Mouse (Mus musculus): ENCODE results near the gene Ankrd11. TPM values are rescaled to one million over a fixed set of nuclear protein-coding genes. Genes with fewer than 3 reads are reported as not detected.
"Not testable (repeated sequence)": the region's sequence is repeated elsewhere in the genome, so short reads cannot be mapped to it uniquely, and the experiment has no call there.

Ankrd11 gene
- polyA plus RNA-seq, 1 experiment from 2014 or later, result 47.4 TPM

DNA sequence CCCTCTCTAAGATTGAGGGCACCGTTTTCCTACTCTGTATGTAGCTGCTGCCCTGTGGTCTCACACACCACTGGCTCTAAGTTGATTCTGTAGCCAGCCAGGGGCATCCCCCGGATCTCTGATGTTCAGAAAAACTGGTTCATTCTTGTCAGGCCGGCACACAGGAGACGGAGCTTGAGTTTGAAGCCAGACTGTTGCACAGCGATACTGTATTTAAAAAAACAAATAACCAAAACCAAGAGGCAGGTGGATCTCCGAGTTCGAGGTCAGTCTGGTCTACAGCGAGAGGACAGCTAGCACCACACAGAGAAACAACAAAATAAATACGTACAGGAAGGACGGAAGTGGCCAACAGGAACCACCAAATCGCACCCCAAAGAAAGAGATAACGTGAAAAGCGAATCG is 22.7 kb upstream of the Ankrd11 start:
- H3K9ac ChIP-seq (ENCODE audit: low read length), result peak overlapping the region; percentile 94
- H3K4me1 ChIP-seq (replicated peaks; ENCODE audit: control insufficient read depth, insufficient read depth, low read length), result peaks cover 16% of the 10 kb centered on the region
- H3K9me3 ChIP-seq (ENCODE audit: control insufficient read depth, low read length), result no peaks in the 10 kb centered on the region
- H3K4me2 ChIP-seq (ENCODE audit: low read length), result peak overlapping the region; percentile 59
- ATAC-seq (replicated peaks; ENCODE audit: low FRiP score, low TSS enrichment, low read depth) (peak; percentile 28; the same call in 1 of the 2 replicates), DNase-seq (ENCODE audit: low spot score) (peak; percentile 76)
- no peaks in the 10 kb centered on the region for H3K27me3 ChIP-seq (replicated peaks; ENCODE audit: control insufficient read depth, insufficient read depth, low read length)
- WGBS, result under 1% methylated on average over 14 of the region's 14 CpGs
- H3K4me3 ChIP-seq (ENCODE audit: low read depth, low read length), result peak overlapping the region; percentile 85
- H3K36me3 ChIP-seq (ENCODE audit: control insufficient read depth, insufficient read depth, low read length), result peaks cover 9% of the 10 kb centered on the region
- H3K27ac ChIP-seq (ENCODE audit: low read depth), result peak overlapping the region; percentile 85

- Histone ChIP-seq H3K9me3 (ENCODE audit: control insufficient read depth, low read length) (no peaks in the 10 kb centered on the region), H3K9ac (ENCODE audit: low read length) (no peak overlapping the region), H3K4me1 (replicated peaks; ENCODE audit: control insufficient read depth, insufficient read depth, low read length) (peaks cover 16% of the 10 kb centered on the region), H3K36me3 (ENCODE audit: control insufficient read depth, insufficient read depth, low read length) (peaks cover 9% of the 10 kb centered on the region), H3K27me3 (replicated peaks; ENCODE audit: control insufficient read depth, insufficient read depth, low read length) (no peaks in the 10 kb centered on the region), H3K27ac (ENCODE audit: low read depth) (no peak overlapping the region), H3K4me2 (ENCODE audit: low read length) (peak overlapping the region; percentile 59; the same call in 1 of the 2 replicates), H3K4me3 (ENCODE audit: low read depth, low read length) (no peak overlapping the region)
- ATAC-seq (replicated peaks; ENCODE audit: low FRiP score, low TSS enrichment, low read depth) (no peak), DNase-seq (ENCODE audit: low spot score) (no peak)
- WGBS, result 80% methylated on average over 4 of the region's 4 CpGs
These were observed 22.0 kb upstream of the Ankrd11 start for GRCm38 (mm10) chr8:123064072-123064471.

DNA sequence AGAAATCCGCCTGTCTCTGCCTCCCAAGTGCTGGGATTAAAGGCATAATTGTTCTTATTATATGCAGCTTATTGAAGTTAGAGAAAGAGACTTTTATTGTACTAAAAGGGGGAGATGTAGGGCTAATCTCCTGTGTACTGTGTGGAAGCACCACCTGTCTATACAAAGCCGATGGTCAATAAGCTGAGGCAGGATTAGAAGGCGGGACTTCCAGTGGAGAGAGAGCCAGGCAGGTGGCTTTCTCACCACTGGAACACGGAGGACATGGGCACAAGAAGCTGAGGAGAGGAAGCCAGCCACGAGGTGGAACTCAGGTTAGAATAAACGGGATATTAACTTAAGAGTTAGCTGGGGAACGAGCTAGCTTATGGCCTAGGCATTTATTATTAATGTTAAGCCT is 20.6 kb upstream of the Ankrd11 start, which contains the start of gene Spg7:
Spg7 (plus strand) TSS at position 222 of the 400 bp plus-strand sequence.
- Histone ChIP-seq H3K4me3 (ENCODE audit: low read depth, low read length) (no peak within 1 kb of the TSS), H3K4me2 (ENCODE audit: low read length) (no peak within 1 kb of the TSS), H3K36me3 (ENCODE audit: control insufficient read depth, insufficient read depth, low read length) (peaks cover 5% of the 10 kb centered on the region; the same call in 1 of the 2 replicates), H3K9me3 (ENCODE audit: control insufficient read depth, low read length) (no peaks in the 10 kb centered on the region), H3K4me1 (replicated peaks; ENCODE audit: control insufficient read depth, insufficient read depth, low read length) (peaks cover 16% of the 10 kb centered on the region), H3K27me3 (replicated peaks; ENCODE audit: control insufficient read depth, insufficient read depth, low read length) (no peaks in the 10 kb centered on the region), H3K9ac (ENCODE audit: low read length) (no peak within 1 kb of the TSS), H3K27ac (ENCODE audit: low read depth) (no peak within 1 kb of the TSS)
- DNase-seq (ENCODE audit: low spot score), result no peak
- no peak for ATAC-seq (replicated peaks; ENCODE audit: low FRiP score, low TSS enrichment, low read depth)
- 75% methylated on average over 7 of the region's 7 CpGs for WGBS

GRCm38 (mm10) chr8:123051458-123051857 is 9.4 kb upstream of the Ankrd11 start:
- H3K4me1 ChIP-seq (replicated peaks; ENCODE audit: control insufficient read depth, insufficient read depth, low read length), result no peaks in the 10 kb centered on the region
- no peaks in the 10 kb centered on the region for H3K9me3 ChIP-seq (ENCODE audit: control insufficient read depth, low read length)
- whole genome bisulfite sequencing, result 51% methylated on average over 5 of the region's 5 CpGs
- no peak overlapping the region for H3K4me3 ChIP-seq (ENCODE audit: low read depth, low read length)
- H3K9ac ChIP-seq (ENCODE audit: low read length), result no peak overlapping the region
- H3K27me3 ChIP-seq (replicated peaks; ENCODE audit: control insufficient read depth, insufficient read depth, low read length), result no peaks in the 10 kb centered on the region
- H3K27ac ChIP-seq (ENCODE audit: low read depth), result peak overlapping the region; percentile 73
- no peaks in the 10 kb centered on the region for H3K36me3 ChIP-seq (ENCODE audit: control insufficient read depth, insufficient read depth, low read length)
- DNase-seq (ENCODE audit: low spot score) (peak; percentile 64), ATAC-seq (replicated peaks; ENCODE audit: low FRiP score, low TSS enrichment, low read depth) (peak; percentile 80)
- H3K4me2 ChIP-seq (ENCODE audit: low read length), result peak overlapping the region; percentile 11; the same call in 1 of the 2 replicates

DNA sequence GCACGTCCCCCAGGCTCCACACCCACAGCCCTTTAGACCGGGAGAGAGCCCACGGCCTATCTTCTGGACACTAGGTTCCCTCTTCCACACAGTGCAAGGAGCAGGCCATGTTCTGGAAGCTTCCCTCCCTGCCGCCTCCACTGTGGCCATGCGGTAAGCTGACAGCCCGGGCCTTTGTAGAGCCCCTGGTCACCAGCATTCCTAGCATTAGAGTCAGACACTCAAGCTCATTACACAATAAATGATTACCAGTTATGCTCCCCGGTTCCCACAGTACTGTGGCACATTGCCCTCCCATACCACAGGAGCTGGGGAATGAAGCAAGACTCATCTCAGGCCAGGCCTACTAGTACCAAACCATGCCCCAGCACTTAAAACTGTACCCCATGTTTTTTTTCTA is 6.3 kb upstream of the Ankrd11 start:
- no peaks in the 10 kb centered on the region for H3K27me3 ChIP-seq (replicated peaks; ENCODE audit: control insufficient read depth, insufficient read depth, low read length)
- H3K36me3 ChIP-seq (ENCODE audit: control insufficient read depth, insufficient read depth, low read length), result no peaks in the 10 kb centered on the region
- no peak overlapping the region for H3K27ac ChIP-seq (ENCODE audit: low read depth)
- H3K4me2 ChIP-seq (ENCODE audit: low read length), result no peak overlapping the region
- H3K9me3 ChIP-seq (ENCODE audit: control insufficient read depth, low read length), result no peaks in the 10 kb centered on the region
- no peak overlapping the region for H3K4me3 ChIP-seq (ENCODE audit: low read depth, low read length)
- no peak overlapping the region for H3K9ac ChIP-seq (ENCODE audit: low read length)
- WGBS, result 90% methylated on average over 7 of the region's 7 CpGs
- DNase-seq (ENCODE audit: low spot score) (no peak), ATAC-seq (replicated peaks; ENCODE audit: low FRiP score, low TSS enrichment, low read depth) (no peak)
- peaks cover 5% of the 10 kb centered on the region for H3K4me1 ChIP-seq (replicated peaks; ENCODE audit: control insufficient read depth, insufficient read depth, low read length)

GRCm38 (mm10) chr8:123047827-123048226 is 5.8 kb upstream of the Ankrd11 start:
- Histone ChIP-seq H3K27ac (ENCODE audit: low read depth) (no peak overlapping the region), H3K9ac (ENCODE audit: low read length) (no peak overlapping the region)

DNA sequence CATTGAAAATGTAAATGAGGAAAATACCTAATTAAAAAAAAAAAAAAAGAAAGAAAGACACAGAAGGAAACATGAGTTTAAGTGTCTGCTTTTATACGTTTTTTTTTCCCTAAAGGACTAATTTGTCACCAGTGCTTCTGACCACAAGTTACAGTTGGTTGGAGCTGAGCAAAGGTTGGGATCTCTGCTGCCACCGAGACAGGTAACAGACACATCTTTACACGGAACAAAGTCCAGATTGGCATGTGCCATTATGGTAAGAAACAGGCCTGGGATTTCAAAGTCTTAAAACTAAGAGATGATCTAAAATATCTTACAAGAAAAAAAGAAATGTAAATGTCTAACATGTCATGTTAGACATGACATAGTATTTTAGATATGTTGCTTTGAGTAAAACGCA is 4.6 kb upstream of the Ankrd11 start:
- no peaks in the 10 kb centered on the region for H3K9me3 ChIP-seq (ENCODE audit: control insufficient read depth, low read length)
- no peak overlapping the region for H3K4me2 ChIP-seq (ENCODE audit: low read length)
- no peaks in the 10 kb centered on the region for H3K36me3 ChIP-seq (ENCODE audit: control insufficient read depth, insufficient read depth, low read length)
- WGBS, result 75% methylated on average over 4 of the region's 4 CpGs
- no peak overlapping the region for H3K27ac ChIP-seq (ENCODE audit: low read depth)
- no peak overlapping the region for H3K4me3 ChIP-seq (ENCODE audit: low read depth, low read length)
- no peak overlapping the region for H3K9ac ChIP-seq (ENCODE audit: low read length)
- ATAC-seq (replicated peaks; ENCODE audit: low FRiP score, low TSS enrichment, low read depth) (no peak), DNase-seq (ENCODE audit: low spot score) (no peak)
- H3K4me1 ChIP-seq (replicated peaks; ENCODE audit: control insufficient read depth, insufficient read depth, low read length), result peaks cover 9% of the 10 kb centered on the region
- H3K27me3 ChIP-seq (replicated peaks; ENCODE audit: control insufficient read depth, insufficient read depth, low read length), result no peaks in the 10 kb centered on the region

More at GRCm38 (mm10) chr8:123047827-123048226, 5.8 kb upstream of the Ankrd11 start:
- no peaks in the 10 kb centered on the region for H3K36me3 ChIP-seq (ENCODE audit: control insufficient read depth, insufficient read depth, low read length)
- H3K4me3 ChIP-seq (ENCODE audit: low read depth, low read length), result no peak overlapping the region
- 82% methylated on average over 7 of the region's 7 CpGs for WGBS
- peaks cover 9% of the 10 kb centered on the region for H3K4me1 ChIP-seq (replicated peaks; ENCODE audit: control insufficient read depth, insufficient read depth, low read length)
- ATAC-seq (replicated peaks; ENCODE audit: low FRiP score, low TSS enrichment, low read depth), result no peak
- DNase-seq (ENCODE audit: low spot score), result no peak
- no peaks in the 10 kb centered on the region for H3K27me3 ChIP-seq (replicated peaks; ENCODE audit: control insufficient read depth, insufficient read depth, low read length)
- no peak overlapping the region for H3K4me2 ChIP-seq (ENCODE audit: low read length)
- no peaks in the 10 kb centered on the region for H3K9me3 ChIP-seq (ENCODE audit: control insufficient read depth, low read length)

DNA sequence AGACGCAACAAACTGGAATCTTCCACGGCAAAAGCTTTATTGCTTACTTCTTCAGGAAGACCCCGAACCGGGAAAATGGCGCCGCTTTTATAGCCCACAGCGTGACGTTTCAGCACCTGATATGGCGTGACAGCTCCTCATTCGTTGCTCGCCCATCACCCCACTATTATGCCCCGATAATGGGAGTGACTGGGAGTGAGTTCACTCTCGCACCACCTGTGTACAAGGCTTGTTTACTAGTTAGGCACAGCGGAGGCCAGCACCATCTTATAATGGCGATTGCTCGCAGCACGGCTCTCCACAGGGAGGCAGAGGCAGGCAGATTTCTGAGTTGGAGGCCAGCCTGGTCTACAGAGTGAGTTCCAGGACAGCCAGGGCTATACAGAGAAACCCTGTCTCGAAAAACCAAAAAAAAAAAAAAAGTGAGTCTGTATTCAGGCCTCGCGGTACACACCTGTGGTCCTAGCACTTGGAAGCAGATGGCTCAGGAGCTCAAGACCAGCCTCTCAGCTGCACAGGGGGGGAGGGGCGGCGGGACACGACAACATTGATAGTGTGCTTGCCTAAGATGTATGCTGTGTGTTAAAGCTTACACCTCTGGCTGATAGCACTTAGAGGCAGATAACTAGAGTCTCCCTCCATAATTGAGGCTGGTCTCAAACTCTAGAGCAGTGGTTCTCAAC is 2.8 kb upstream of the Ankrd11 start:
- WGBS, result 93% methylated on average over 23 of the region's 23 CpGs
- not testable (repeated sequence) for H3K4me3 ChIP-seq (ENCODE audit: low read depth, low read length)

DNA sequence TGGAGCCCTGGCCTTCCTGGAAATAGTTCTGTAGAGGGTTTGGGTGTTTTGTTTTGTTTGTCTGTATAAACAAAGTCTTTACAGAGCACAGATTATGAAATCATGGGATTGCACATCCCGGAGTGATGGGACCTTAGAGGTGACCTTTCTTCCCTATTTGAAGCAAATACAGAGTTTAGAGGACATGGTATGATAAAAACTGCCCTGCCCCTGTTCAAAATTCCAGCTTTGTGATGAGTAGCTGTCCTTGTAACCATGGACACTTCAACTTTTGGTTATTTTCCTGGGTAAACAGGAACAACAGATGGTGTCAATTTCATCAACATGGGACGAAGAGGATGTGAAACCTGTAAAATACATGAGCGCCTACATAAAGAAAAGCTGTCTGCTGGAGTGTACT is 1.9 kb upstream of the Ankrd11 start:
- peak overlapping the region; percentile 81; the same call in 1 of the 2 replicates for H3K4me2 ChIP-seq (ENCODE audit: low read length)

More for the DNA sequence above, 2.8 kb upstream of the Ankrd11 start:
- not testable (repeated sequence) for H3K27ac ChIP-seq (ENCODE audit: low read depth); H3K4me2 ChIP-seq (ENCODE audit: low read length); ATAC-seq (replicated peaks; ENCODE audit: low FRiP score, low TSS enrichment, low read depth); H3K9ac ChIP-seq (ENCODE audit: low read length); H3K9me3 ChIP-seq (ENCODE audit: control insufficient read depth, low read length); DNase-seq (ENCODE audit: low spot score); H3K27me3 ChIP-seq (replicated peaks; ENCODE audit: control insufficient read depth, insufficient read depth, low read length); H3K36me3 ChIP-seq (ENCODE audit: control insufficient read depth, insufficient read depth, low read length)
- H3K4me1 ChIP-seq (replicated peaks; ENCODE audit: control insufficient read depth, insufficient read depth, low read length), result peaks cover 18% of the 10 kb centered on the region

More for the DNA sequence above, 1.9 kb upstream of the Ankrd11 start:
- DNase-seq (ENCODE audit: low spot score) (no peak), ATAC-seq (replicated peaks; ENCODE audit: low FRiP score, low TSS enrichment, low read depth) (no peak)
- Histone ChIP-seq H3K4me3 (ENCODE audit: low read depth, low read length) (no peak overlapping the region), H3K4me1 (replicated peaks; ENCODE audit: control insufficient read depth, insufficient read depth, low read length) (peaks cover 25% of the 10 kb centered on the region), H3K27ac (ENCODE audit: low read depth) (no peak overlapping the region), H3K9ac (ENCODE audit: low read length) (no peak overlapping the region), H3K36me3 (ENCODE audit: control insufficient read depth, insufficient read depth, low read length) (no peaks in the 10 kb centered on the region), H3K9me3 (ENCODE audit: control insufficient read depth, low read length) (no peaks in the 10 kb centered on the region), H3K27me3 (replicated peaks; ENCODE audit: control insufficient read depth, insufficient read depth, low read length) (no peaks in the 10 kb centered on the region)
- 83% methylated on average over 3 of the region's 3 CpGs for WGBS
